Mouse (Mus musculus) heart, adult 2 months (tissue): ENCODE results near the gene Tmem190.
A peak's percentile ranks its signal among the peaks of the same experiment; 100 is the strongest.

Experiments
- CTCF ChIP-seq: fragments of 200-600 bp; IDR thresholded peaks from 2 replicates; pipeline ENCODE4 v1.8.1; 2022; ENCODE audit warnings: antibody characterized with exemption, mild to moderate bottlenecking, moderate library complexity
- EP300 ChIP-seq: fragments of 200-500 bp; IDR thresholded peaks from 2 replicates; pipeline ENCODE4 v1.6.1; 2011; ENCODE audit warnings: low read depth, low read length, control low read depth; ENCODE audit not compliant: insufficient read depth
- POLR2A ChIP-seq: fragments of 200-500 bp; IDR thresholded peaks from 2 replicates; pipeline ENCODE4 v1.6.1; 2011; ENCODE audit warnings: mild to moderate bottlenecking, low read depth, low read length, control low read depth; ENCODE audit not compliant: insufficient read depth

GRCm38 (mm10) chr7:4806716-4807115 is 24.0 kb downstream of the Tmem190 start:
- TF ChIP-seq POLR2A: no peak
- no peak for TF ChIP-seq EP300
- peak; percentile 77 for TF ChIP-seq CTCF
